Mouse (Mus musculus) activated CD4-positive, CD25-positive, alpha-beta regulatory T cell, adult 4 months (primary cell): ENCODE data around the gene Arl16. TPM values are rescaled to one million over a fixed set of nuclear protein-coding genes. Genes with fewer than 3 reads are reported as not detected.
"Not testable (repeated sequence)": the region's sequence is repeated elsewhere in the genome, so short reads cannot be mapped to it uniquely, and the experiment has no call there.

Source experiments
- ATAC-seq: one replicate; pipeline ENCODE4 v1.8.0; 2017
- polyA plus RNA-seq, 2 experiments: library from polyadenylated mRNA; unstranded; fragments of 100-300 nt; shearing (Covaris generic); gene quantifications; one replicate each; pipeline ENCODE4 v1.2.1; 2017

The Arl16 gene
- 10 to 100 TPM; 24.4 to 30.8 TPM for polyA plus RNA-seq

GRCm38 (mm10) chr11:120467051-120467735, at the start of gene Arl16:
Gene Arl16 (minus strand): TSS chr11:120467607.
- peak; percentile 100 for ATAC-seq

DNA sequence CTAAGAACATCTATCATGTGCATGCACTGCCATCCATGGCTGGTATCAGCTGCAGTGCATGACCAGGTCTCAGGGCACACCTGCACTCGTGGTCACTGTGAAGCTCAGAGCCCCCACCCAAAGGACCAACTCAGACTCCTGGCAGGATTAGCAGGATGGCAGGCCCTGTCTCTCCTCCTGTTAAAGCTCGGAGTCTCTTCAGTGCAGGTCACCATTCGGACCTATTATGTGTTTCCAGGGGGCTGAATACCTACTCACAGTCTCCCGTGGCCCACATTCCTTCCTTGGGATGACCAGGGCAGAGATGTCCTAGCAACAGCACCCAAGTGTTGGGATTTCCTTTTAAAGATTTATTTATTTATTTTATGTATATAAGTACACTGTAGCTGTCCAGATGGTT, 49.7 kb upstream of the Arl16 start:
- ATAC-seq = no peak

DNA sequence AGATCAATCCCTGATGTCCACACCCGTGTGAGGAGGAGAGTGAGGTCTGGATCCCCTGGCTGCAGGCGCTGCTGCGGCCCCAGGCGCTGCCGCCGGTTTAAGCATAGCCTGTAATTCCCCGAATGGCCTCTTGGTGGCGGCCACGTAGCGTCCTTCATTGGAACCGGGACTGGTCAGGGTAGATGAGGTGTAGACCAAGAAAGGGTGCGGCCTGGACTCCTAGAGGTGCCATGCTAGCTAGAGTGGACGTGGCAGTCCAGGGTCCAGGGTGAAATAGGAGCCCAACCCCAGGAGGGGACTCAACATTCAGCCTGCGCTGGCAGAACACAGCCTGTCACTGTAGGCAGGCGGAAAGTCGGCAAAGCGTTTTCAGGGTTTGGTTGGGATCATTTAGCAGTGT, 48.2 kb upstream of the Arl16 start:
- ATAC-seq = peak; percentile 54

GRCm38 (mm10) chr11:120514262-120514661, 46.9 kb upstream of the Arl16 start:
- not testable (repeated sequence) for ATAC-seq

- no peak for ATAC-seq
Measured at GRCm38 (mm10) chr11:120512790-120513453, 45.5 kb upstream of the Arl16 start.

- ATAC-seq = peak; percentile 40
Measured at GRCm38 (mm10) chr11:120510375-120511030, 43.1 kb upstream of the Arl16 start.

- no peak for ATAC-seq
Measured at GRCm38 (mm10) chr11:120509940-120510339, 42.5 kb upstream of the Arl16 start.

DNA sequence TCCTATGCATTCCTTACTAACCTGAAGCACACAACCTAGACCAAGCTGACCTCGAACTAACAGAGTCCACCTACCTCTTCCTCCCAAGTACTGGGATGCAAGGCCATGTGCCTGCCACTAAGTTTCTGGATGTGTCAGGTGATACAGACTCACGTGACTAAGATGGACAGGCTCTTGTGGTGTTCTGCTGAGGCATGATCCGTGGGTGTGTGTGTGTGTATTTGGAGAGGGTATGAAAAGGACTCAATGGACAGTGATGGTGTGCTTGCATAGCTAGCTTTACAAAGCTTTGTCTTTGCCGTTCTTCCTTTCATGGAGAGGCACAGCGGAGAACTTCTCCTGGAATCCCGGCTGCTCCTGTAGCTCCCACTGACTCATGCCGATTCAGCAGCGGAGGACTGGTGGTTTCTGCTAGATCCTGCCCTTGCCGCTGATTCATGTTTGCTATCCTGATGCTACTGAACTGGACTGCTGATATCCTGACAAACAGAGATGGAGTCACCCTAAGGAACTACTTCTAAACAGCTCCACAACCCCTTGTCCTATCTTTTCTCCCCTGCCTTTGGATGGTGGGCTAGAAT, 41.0 kb upstream of the Arl16 start:
- no peak for ATAC-seq

GRCm38 (mm10) chr11:120507611-120508289, 40.3 kb upstream of the Arl16 start:
- ATAC-seq = no peak

DNA sequence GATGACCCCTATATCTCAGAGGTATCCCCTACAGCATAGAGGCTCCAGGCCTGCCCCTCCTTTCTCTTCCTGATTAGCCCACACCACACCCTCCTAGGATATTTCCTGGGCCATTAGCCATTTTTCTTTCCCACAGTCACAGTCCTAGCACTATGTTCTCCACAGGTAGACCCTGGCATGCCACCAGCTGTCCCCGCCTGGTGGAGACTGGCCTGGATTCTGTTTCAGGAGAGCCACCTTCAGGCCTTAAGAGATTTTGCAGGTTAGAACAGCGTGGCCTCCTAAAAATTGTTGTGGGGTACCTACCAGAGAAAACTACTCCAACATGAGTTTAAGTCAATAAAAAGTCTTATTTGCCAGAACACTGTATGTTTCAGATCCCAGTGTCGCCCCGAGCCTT, 39.5 kb upstream of the Arl16 start:
- no peak for ATAC-seq

- ATAC-seq = no peak
Measured at GRCm38 (mm10) chr11:120505661-120506060, 38.3 kb upstream of the Arl16 start.

DNA sequence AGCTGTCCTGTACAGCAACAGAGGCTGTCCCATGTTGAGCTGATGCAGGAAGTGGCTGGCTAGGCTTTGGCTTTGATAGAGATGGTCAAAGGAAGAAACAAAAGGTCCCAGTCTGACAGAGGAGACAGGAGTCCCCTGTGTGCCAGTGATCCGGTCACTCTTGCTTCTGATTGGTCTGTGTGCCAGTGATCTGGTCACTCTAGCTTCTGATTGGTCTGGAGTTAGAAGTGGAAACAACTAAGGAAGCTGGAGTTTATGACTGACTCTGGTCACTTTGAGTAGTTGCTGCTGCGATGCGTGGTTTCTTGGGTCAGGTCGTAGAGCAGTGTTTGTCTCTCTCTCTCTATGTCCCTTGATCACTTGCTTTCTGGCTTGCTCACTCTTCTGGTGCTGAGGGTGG, 34.3 kb upstream of the Arl16 start:
- no peak for ATAC-seq

- no peak for ATAC-seq
Measured at GRCm38 (mm10) chr11:120501018-120501417, 33.6 kb upstream of the Arl16 start.

DNA sequence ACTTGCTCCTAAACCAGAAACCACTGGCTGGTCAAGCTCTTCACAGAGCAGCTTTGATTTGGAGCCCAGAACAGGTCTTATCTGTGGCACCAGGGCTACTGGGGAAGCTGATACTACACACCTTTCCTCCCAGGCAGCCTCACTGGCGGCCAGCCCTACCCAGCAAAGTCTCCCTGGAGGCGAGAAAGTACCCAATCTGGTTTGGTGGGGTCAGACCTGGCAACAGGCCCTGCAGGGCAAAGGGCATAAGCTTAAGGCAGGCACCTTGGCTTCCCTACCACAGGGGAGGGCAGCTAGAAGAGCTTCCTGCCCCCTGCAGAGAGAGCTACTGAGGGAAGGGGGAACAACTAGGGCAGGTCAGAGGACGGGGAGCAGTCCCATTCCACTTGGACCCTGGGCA, 33.0 kb upstream of the Arl16 start:
- no peak for ATAC-seq

GRCm38 (mm10) chr11:120499894-120500293, 32.5 kb upstream of the Arl16 start:
- no peak for ATAC-seq

DNA sequence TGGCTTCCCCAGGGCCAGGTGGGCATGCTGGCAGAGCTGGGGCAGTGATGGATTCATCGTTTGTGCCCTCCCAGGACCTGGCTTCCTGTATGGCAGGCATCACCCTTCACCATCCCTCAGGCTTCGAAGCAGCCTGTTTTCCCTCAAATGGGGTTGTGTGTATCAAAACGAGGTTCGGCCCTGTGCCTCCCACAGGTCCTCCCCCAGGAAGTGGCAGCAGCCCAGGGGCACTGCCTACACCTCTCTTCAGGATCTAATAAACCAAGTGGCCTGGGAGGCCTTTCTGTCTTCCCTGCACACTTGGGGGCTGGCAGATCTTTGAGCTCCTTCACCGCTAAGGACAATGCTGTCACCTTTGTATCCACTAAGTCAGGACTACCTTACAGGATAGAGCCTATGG, 31.5 kb upstream of the Arl16 start:
- no peak for ATAC-seq

DNA sequence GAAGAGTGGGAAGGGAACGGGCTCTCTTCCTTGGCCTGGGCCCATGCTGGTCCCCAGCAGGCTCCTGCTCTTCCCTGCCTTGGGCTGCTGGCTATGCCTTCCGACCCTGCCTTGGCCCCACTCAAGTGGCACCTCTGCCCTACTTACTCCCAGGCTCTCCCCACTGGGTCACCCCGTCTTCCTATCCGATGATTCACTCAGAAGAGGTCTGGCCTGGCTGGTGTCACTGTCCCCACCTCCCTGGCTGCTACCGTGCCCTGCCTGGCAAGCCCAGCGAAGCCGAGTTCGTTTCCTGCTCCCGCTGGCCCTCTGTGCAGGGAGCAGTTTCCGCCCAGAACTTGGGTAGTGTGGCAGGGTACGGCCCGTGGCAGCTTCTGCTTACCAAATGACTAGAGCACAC, 30.8 kb upstream of the Arl16 start:
- ATAC-seq = no peak

GRCm38 (mm10) chr11:120497436-120497835, 30.0 kb upstream of the Arl16 start:
- ATAC-seq = no peak

GRCm38 (mm10) chr11:120493911-120494310, 26.5 kb upstream of the Arl16 start:
- ATAC-seq = no peak

DNA sequence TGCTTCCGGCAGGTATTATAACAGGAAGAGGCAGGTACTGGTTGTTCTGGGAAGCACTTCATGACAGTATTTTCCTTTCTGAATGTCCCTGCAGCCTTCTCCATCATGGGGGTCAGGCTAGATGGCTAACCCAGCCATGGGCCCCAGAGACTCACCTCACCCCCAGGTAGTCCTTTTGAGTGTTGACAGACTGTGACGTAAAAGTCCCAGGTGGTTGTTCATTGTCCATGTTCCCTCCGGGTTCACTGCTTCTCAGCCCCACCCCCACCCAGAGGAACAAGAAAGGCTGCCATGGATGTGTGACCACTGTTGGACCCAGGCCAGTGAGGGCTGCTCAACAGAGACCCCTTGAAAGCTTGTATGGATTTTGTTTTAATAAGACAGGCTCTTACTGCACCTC, 25.9 kb upstream of the Arl16 start:
- ATAC-seq = no peak

GRCm38 (mm10) chr11:120492878-120493203, 25.4 kb upstream of the Arl16 start:
- no peak for ATAC-seq

DNA sequence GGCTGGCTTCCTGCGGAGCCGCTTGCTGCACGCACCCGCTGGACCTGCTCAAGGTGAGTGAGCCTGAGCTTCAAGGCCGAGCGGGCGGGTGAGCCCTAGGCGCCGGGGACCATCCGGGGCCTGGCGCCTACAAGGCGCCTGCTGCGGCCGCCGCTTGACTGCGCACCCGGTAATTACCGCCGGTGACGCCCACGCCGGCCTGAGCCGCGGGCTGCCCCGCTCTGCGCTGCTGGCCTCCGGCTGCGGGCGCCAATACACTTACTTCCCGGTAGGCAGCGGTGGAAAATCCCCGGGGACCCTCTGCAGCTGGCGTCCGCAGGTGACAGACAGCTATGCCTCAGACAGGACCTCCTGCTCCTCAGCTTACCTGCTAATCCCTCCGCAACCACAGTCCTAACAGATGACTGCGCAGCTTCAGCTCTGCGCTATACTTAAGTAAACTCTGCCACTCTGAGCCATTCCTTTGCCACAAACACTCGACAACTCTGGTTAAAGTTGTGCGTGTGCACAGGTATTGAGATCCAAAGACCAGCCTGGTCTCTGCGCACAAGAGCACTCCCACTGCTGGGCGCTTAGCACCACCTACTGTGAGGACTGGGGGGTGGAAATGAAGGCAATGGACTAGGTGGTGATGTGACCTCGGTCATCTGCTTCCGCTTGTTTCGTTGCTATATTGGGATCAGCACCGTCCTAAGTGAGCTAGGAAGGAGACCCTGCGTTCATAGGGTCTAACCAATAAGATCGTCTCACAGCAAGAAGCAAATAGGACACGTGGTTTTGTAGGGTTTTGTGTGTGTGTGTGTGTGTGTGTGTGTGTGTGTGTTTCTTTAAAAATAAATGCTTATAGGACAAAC, 24.8 kb upstream of the Arl16 start:
- peak; percentile 37 for ATAC-seq
